Mouse (Mus musculus) G1E-ER4 (cell line): ENCODE data around the gene Gtf2h3. TPM values are rescaled to one million over a fixed set of nuclear protein-coding genes. Genes with fewer than 3 reads are reported as not detected.

Experiments
- GATA1 ChIP-seq: IDR thresholded peaks from one replicate; pipeline ENCODE4 v1.8.0; 2012; ENCODE audit warnings: low read length, inconsistent platforms
- polyA plus RNA-seq: library from polyadenylated mRNA; stranded (reverse); fragments of >175 nt; gene quantifications from 2 replicates; pipeline ENCODE4 v1.2.3, GENCODE M21; 2012

The Gtf2h3 gene
- polyA plus RNA-seq, 1 experiment: 2.8 TPM

- TF ChIP-seq GATA1: no peak
These were observed 45.4 kb downstream of the Gtf2h3 start for GRCm38 (mm10) chr5:124624291-124624690.

- TF ChIP-seq GATA1: no peak
These were observed 49.8 kb downstream of the Gtf2h3 start, which contains the start of gene Atp6v0a2 for GRCm38 (mm10) chr5:124628448-124629363. Atp6v0a2 (plus strand) TSS chr5:124628576.

GRCm38 (mm10) chr5:124629641-124630040, 50.7 kb downstream of the Gtf2h3 start:
- no peak for TF ChIP-seq GATA1

GRCm38 (mm10) chr5:124631685-124632084, 52.7 kb downstream of the Gtf2h3 start:
- no peak for TF ChIP-seq GATA1

- TF ChIP-seq GATA1: no peak
These were observed 53.5 kb downstream of the Gtf2h3 start for GRCm38 (mm10) chr5:124632461-124632860.

GRCm38 (mm10) chr5:124633425-124633824, 54.5 kb downstream of the Gtf2h3 start:
- TF ChIP-seq GATA1: no peak

GRCm38 (mm10) chr5:124636139-124636538, 57.2 kb downstream of the Gtf2h3 start:
- TF ChIP-seq GATA1: no peak

- TF ChIP-seq GATA1: no peak
These were observed 57.8 kb downstream of the Gtf2h3 start for GRCm38 (mm10) chr5:124636694-124637093.

GRCm38 (mm10) chr5:124637300-124637699, 58.4 kb downstream of the Gtf2h3 start:
- no peak for TF ChIP-seq GATA1

GRCm38 (mm10) chr5:124637836-124638235, 58.9 kb downstream of the Gtf2h3 start:
- no peak for TF ChIP-seq GATA1

Other genes with a start within 250 kb of the Gtf2h3 start
- gene Cdk2ap1, start 216.1 kb upstream of the Gtf2h3 start, polyA plus RNA-seq: 208 and 230 TPM in 2 replicates
- 20.2 and 29.8 TPM in 2 replicates for gene Sbno1, start 153.1 kb upstream of the Gtf2h3 start, polyA plus RNA-seq
- gene Kmt5a, start 139.2 kb upstream of the Gtf2h3 start, polyA plus RNA-seq: 334 and 369 TPM in 2 replicates
- 25.3 and 30.6 TPM in 2 replicates for gene Rilpl2, start 100.8 kb upstream of the Gtf2h3 start, polyA plus RNA-seq
- 30.2 and 35.0 TPM in 2 replicates for gene Snrnp35, start 96.0 kb upstream of the Gtf2h3 start, polyA plus RNA-seq
- 2.0 and 4.2 TPM in 2 replicates for gene Rilpl1, start 47.7 kb upstream of the Gtf2h3 start, polyA plus RNA-seq
- gene Tmed2, start 38.4 kb upstream of the Gtf2h3 start, polyA plus RNA-seq: 105 and 184 TPM in 2 replicates
- 17.9 and 38.4 TPM in 2 replicates for gene Ddx55, start 26.3 kb upstream of the Gtf2h3 start, polyA plus RNA-seq
- gene Eif2b1, start within 50 bp of the Gtf2h3 start, polyA plus RNA-seq: 7.9 and 8.9 TPM in 2 replicates
- gene Atp6v0a2, start 49.4 kb downstream of the Gtf2h3 start, polyA plus RNA-seq: 8.2 and 8.5 TPM in 2 replicates
- gene Dnah10, start 145.9 kb downstream of the Gtf2h3 start, polyA plus RNA-seq: not detected in 2 replicates